Mouse (Mus musculus) cerebellum, adult 8-10 months (tissue): ENCODE measurements around the gene Gm20388.
"Not testable (repeated sequence)": the region's sequence is repeated elsewhere in the genome, so short reads cannot be mapped to it uniquely, and the experiment has no call there.

Experiments
- DNase-seq: peaks from one replicate; pipeline ENCODE4 v3.0.0; 2022

Gm20388 gene

GRCm38 (mm10) chr8:120705163-120705562 lies 794.5 kb downstream of the Gm20388 start:
- DNase-seq: no peak

GRCm38 (mm10) chr8:120706193-120706592 lies 795.6 kb downstream of the Gm20388 start:
- DNase-seq: no peak

GRCm38 (mm10) chr8:120709176-120709575 lies 798.5 kb downstream of the Gm20388 start:
- no peak for DNase-seq

GRCm38 (mm10) chr8:120715200-120715599 lies 804.6 kb downstream of the Gm20388 start:
- DNase-seq: no peak

GRCm38 (mm10) chr8:120715996-120716680 lies 805.5 kb downstream of the Gm20388 start:
- no peak for DNase-seq

- DNase-seq: no peak
Observed at GRCm38 (mm10) chr8:120719586-120720236, 809.1 kb downstream of the Gm20388 start.

GRCm38 (mm10) chr8:120723025-120723424 lies 812.4 kb downstream of the Gm20388 start:
- DNase-seq: no peak

- DNase-seq: not testable (repeated sequence)
Observed at GRCm38 (mm10) chr8:120724096-120724495, 813.5 kb downstream of the Gm20388 start.

- DNase-seq: no peak
Observed at GRCm38 (mm10) chr8:120724816-120725575, 814.4 kb downstream of the Gm20388 start.

- no peak for DNase-seq
Observed at GRCm38 (mm10) chr8:120725576-120725950, 814.9 kb downstream of the Gm20388 start.

GRCm38 (mm10) chr8:120726051-120726450 lies 815.4 kb downstream of the Gm20388 start:
- DNase-seq: no peak

GRCm38 (mm10) chr8:120728488-120729160 lies 818.0 kb downstream of the Gm20388 start:
- DNase-seq: no peak

- DNase-seq: no peak
Observed at GRCm38 (mm10) chr8:120731582-120731981, 820.9 kb downstream of the Gm20388 start.

GRCm38 (mm10) chr8:120732068-120732467 lies 821.4 kb downstream of the Gm20388 start:
- no peak for DNase-seq

- DNase-seq: peak; percentile 15
Observed at GRCm38 (mm10) chr8:120735770-120736481, 825.3 kb downstream of the Gm20388 start, which contains the start of gene Irf8. Gene Irf8 (plus strand): TSS chr8:120736358.

- DNase-seq: peak; percentile 3
Observed at GRCm38 (mm10) chr8:120736486-120736885, 825.8 kb downstream of the Gm20388 start.

- DNase-seq: no peak
Observed at GRCm38 (mm10) chr8:120737166-120737565, 826.5 kb downstream of the Gm20388 start.

- no peak for DNase-seq
Observed at GRCm38 (mm10) chr8:120738771-120739170, 828.1 kb downstream of the Gm20388 start.

GRCm38 (mm10) chr8:120739526-120739925 lies 828.9 kb downstream of the Gm20388 start:
- no peak for DNase-seq

GRCm38 (mm10) chr8:120740579-120740978 lies 829.9 kb downstream of the Gm20388 start:
- DNase-seq: no peak

GRCm38 (mm10) chr8:120741001-120741400 lies 830.4 kb downstream of the Gm20388 start:
- no peak for DNase-seq

- DNase-seq: no peak
Observed at GRCm38 (mm10) chr8:120741815-120742530, 831.3 kb downstream of the Gm20388 start.
